Mouse (Mus musculus): ENCODE measurements around the gene Cpne2. TPM values are rescaled to one million over a fixed set of nuclear protein-coding genes. Genes with fewer than 3 reads are reported as not detected.
A peak's percentile ranks its signal among the peaks of the same experiment; 100 is the strongest.

Cpne2 gene
- total RNA-seq, 1 experiment from 2014 or later = 108 TPM

- no peak for ATAC-seq (replicated peaks in 1 of 2; ENCODE audit: insufficient read depth in 1 of 2, low FRiP score in 2 of 2, low TSS enrichment in 1 of 2, low read depth in 1 of 2, poor library complexity in 2 of 2, severe bottlenecking in 2 of 2)
Observed at GRCm38 (mm10) chr8:94566446-94567158, 33.8 kb downstream of the Cpne2 start.

GRCm38 (mm10) chr8:94567159-94567849 is 34.5 kb downstream of the Cpne2 start:
- no peak for ATAC-seq (replicated peaks in 1 of 2; ENCODE audit: insufficient read depth in 1 of 2, low FRiP score in 2 of 2, low TSS enrichment in 1 of 2, low read depth in 1 of 2, poor library complexity in 2 of 2, severe bottlenecking in 2 of 2)

- no peak for ATAC-seq (replicated peaks in 1 of 2; ENCODE audit: insufficient read depth in 1 of 2, low FRiP score in 2 of 2, low TSS enrichment in 1 of 2, low read depth in 1 of 2, poor library complexity in 2 of 2, severe bottlenecking in 2 of 2)
Observed at GRCm38 (mm10) chr8:94568098-94568497, 35.3 kb downstream of the Cpne2 start.

- no peak for ATAC-seq (replicated peaks in 1 of 2; ENCODE audit: insufficient read depth in 1 of 2, low FRiP score in 2 of 2, low TSS enrichment in 1 of 2, low read depth in 1 of 2, poor library complexity in 2 of 2, severe bottlenecking in 2 of 2)
Observed at GRCm38 (mm10) chr8:94569419-94569818, 36.6 kb downstream of the Cpne2 start.

GRCm38 (mm10) chr8:94571896-94572295 is 39.1 kb downstream of the Cpne2 start:
- no peak for ATAC-seq (replicated peaks in 1 of 2; ENCODE audit: insufficient read depth in 1 of 2, low FRiP score in 2 of 2, low TSS enrichment in 1 of 2, low read depth in 1 of 2, poor library complexity in 2 of 2, severe bottlenecking in 2 of 2)

GRCm38 (mm10) chr8:94574159-94574907 is 41.5 kb downstream of the Cpne2 start:
- ATAC-seq (replicated peaks in 1 of 2; ENCODE audit: insufficient read depth in 1 of 2, low FRiP score in 2 of 2, low TSS enrichment in 1 of 2, low read depth in 1 of 2, poor library complexity in 2 of 2, severe bottlenecking in 2 of 2) = no peak

GRCm38 (mm10) chr8:94575148-94575547 is 42.4 kb downstream of the Cpne2 start:
- no peak for ATAC-seq (replicated peaks in 1 of 2; ENCODE audit: insufficient read depth in 1 of 2, low FRiP score in 2 of 2, low TSS enrichment in 1 of 2, low read depth in 1 of 2, poor library complexity in 2 of 2, severe bottlenecking in 2 of 2)

GRCm38 (mm10) chr8:94581820-94582483 is 49.2 kb downstream of the Cpne2 start:
- ATAC-seq (replicated peaks in 1 of 2; ENCODE audit: insufficient read depth in 1 of 2, low FRiP score in 2 of 2, low TSS enrichment in 1 of 2, low read depth in 1 of 2, poor library complexity in 2 of 2, severe bottlenecking in 2 of 2) = no peak

- ATAC-seq (replicated peaks in 1 of 2; ENCODE audit: insufficient read depth in 1 of 2, low FRiP score in 2 of 2, low TSS enrichment in 1 of 2, low read depth in 1 of 2, poor library complexity in 2 of 2, severe bottlenecking in 2 of 2) = no peak
Observed at GRCm38 (mm10) chr8:94582569-94582968, 49.8 kb downstream of the Cpne2 start.

- peak; percentile 79 to 93 for ATAC-seq (replicated peaks in 1 of 2; ENCODE audit: insufficient read depth in 1 of 2, low FRiP score in 2 of 2, low TSS enrichment in 1 of 2, low read depth in 1 of 2, poor library complexity in 2 of 2, severe bottlenecking in 2 of 2)
Observed at GRCm38 (mm10) chr8:94584238-94584817, 51.5 kb downstream of the Cpne2 start.

- no peak for ATAC-seq (replicated peaks in 1 of 2; ENCODE audit: insufficient read depth in 1 of 2, low FRiP score in 2 of 2, low TSS enrichment in 1 of 2, low read depth in 1 of 2, poor library complexity in 2 of 2, severe bottlenecking in 2 of 2)
Observed at GRCm38 (mm10) chr8:94591691-94592090, 58.9 kb downstream of the Cpne2 start.

- ATAC-seq (replicated peaks in 1 of 2; ENCODE audit: insufficient read depth in 1 of 2, low FRiP score in 2 of 2, low TSS enrichment in 1 of 2, low read depth in 1 of 2, poor library complexity in 2 of 2, severe bottlenecking in 2 of 2) = peak; percentile 25 to 49; a peak in 2 of 4 replicates
Observed at GRCm38 (mm10) chr8:94594211-94594610, 61.4 kb downstream of the Cpne2 start.

GRCm38 (mm10) chr8:94600478-94600877 is 67.7 kb downstream of the Cpne2 start:
- ATAC-seq (replicated peaks in 1 of 2; ENCODE audit: insufficient read depth in 1 of 2, low FRiP score in 2 of 2, low TSS enrichment in 1 of 2, low read depth in 1 of 2, poor library complexity in 2 of 2, severe bottlenecking in 2 of 2) = no peak

GRCm38 (mm10) chr8:94601034-94601606 is 68.3 kb downstream of the Cpne2 start:
- peak in 1 of 2 experiments; percentile 11; a peak in 1 of 4 replicates for ATAC-seq (replicated peaks in 1 of 2; ENCODE audit: insufficient read depth in 1 of 2, low FRiP score in 2 of 2, low TSS enrichment in 1 of 2, low read depth in 1 of 2, poor library complexity in 2 of 2, severe bottlenecking in 2 of 2)

GRCm38 (mm10) chr8:94601607-94602385 is 69.0 kb downstream of the Cpne2 start, which contains the start of the genes Rspry1 and Fam192a:
Gene Rspry1 (plus strand): TSS chr8:94601937.
Gene Fam192a (minus strand): TSS chr8:94601997.
- ATAC-seq (replicated peaks in 1 of 2; ENCODE audit: insufficient read depth in 1 of 2, low FRiP score in 2 of 2, low TSS enrichment in 1 of 2, low read depth in 1 of 2, poor library complexity in 2 of 2, severe bottlenecking in 2 of 2) = peak; percentile 98

GRCm38 (mm10) chr8:94602471-94603131 is 69.8 kb downstream of the Cpne2 start:
- ATAC-seq (replicated peaks in 1 of 2; ENCODE audit: insufficient read depth in 1 of 2, low FRiP score in 2 of 2, low TSS enrichment in 1 of 2, low read depth in 1 of 2, poor library complexity in 2 of 2, severe bottlenecking in 2 of 2) = 0 out of 4 replicates have a peak, but pooled peaks of 1 of the 2 experiments have one; percentile 1
